Mouse (Mus musculus): Measurements from ENCODE around the gene Snx3.

- TF ChIP-seq EP300 (IDR thresholded peaks at IDR 0.05; ENCODE audit: insufficient read depth, low read depth, low read length) = no peak
- peak; percentile 32 for TF ChIP-seq CTCF (IDR thresholded peaks at IDR 0.05)
- TF ChIP-seq POLR2A (IDR thresholded peaks at IDR 0.05; ENCODE audit: insufficient read depth, low read depth, low read length) = no peak
Observed at GRCm38 (mm10) chr10:42514125-42514524, 12.3 kb downstream of the Snx3 start.

Data from heart, adult 2 months (tissue).